Mouse (Mus musculus) lung, embryonic 15.5 days (tissue): ENCODE results near the gene Gm49405. TPM values are rescaled to one million over a fixed set of nuclear protein-coding genes. Genes with fewer than 3 reads are reported as not detected.
A peak's percentile ranks its signal among the peaks of the same experiment; 100 is the strongest.
"Not testable (repeated sequence)": the region's sequence is repeated elsewhere in the genome, so short reads cannot be mapped to it uniquely, and the experiment has no call there.

ENCODE experiments used
- ATAC-seq: fragments of 200-750 bp; cut with Nextera tagmentation; 2 replicates; pipeline ENCODE4 v1.8.0; 2017; ENCODE audit warnings: moderate number of reproducible peaks, borderline replicate concordance; ENCODE audit not compliant: low FRiP score, low TSS enrichment; ENCODE audit errors: extremely low read depth
- H3K27ac ChIP-seq: fragments of 300-500 bp; sonication (generic); 2 replicates; pipeline ENCODE4 v1.5.1; 2015; ENCODE audit warnings: moderate library complexity, mild to moderate bottlenecking, inconsistent platforms
- H3K27me3 ChIP-seq: fragments of 300-500 bp; sonication (generic); 2 replicates; pipeline ENCODE4 v1.6.1; 2015; ENCODE audit warnings: inconsistent platforms
- H3K36me3 ChIP-seq: fragments of 300-500 bp; sonication (generic); 2 replicates; pipeline ENCODE4 v1.6.1; 2015; ENCODE audit warnings: inconsistent platforms
- H3K4me1 ChIP-seq: fragments of 300-500 bp; sonication (generic); 2 replicates; pipeline ENCODE4 v1.6.1; 2015; ENCODE audit warnings: inconsistent platforms
- H3K4me2 ChIP-seq: fragments of 300-500 bp; sonication (generic); 2 replicates; pipeline ENCODE4 v1.6.1; 2015; ENCODE audit warnings: inconsistent platforms, mild to moderate bottlenecking, moderate library complexity
- H3K4me3 ChIP-seq: fragments of 300-500 bp; sonication (generic); 2 replicates; pipeline ENCODE4 v1.5.1; 2015; ENCODE audit warnings: mild to moderate bottlenecking, inconsistent platforms
- H3K9ac ChIP-seq: fragments of 300-500 bp; sonication (generic); 2 replicates; pipeline ENCODE4 v1.6.1; 2015; ENCODE audit warnings: inconsistent platforms
- H3K9me3 ChIP-seq: fragments of 300-500 bp; sonication (generic); 2 replicates; pipeline ENCODE4 v1.6.1; 2016; ENCODE audit warnings: inconsistent platforms
- WGBS: fragments of 180-500 bp; shearing (Covaris S2); methylation state at CpG from one replicate; pipeline ENCODE4 v1.1.7; 2015; 5-methylcytosine and 5-hydroxymethylcytosine counted together
- polyA plus RNA-seq: library from polyadenylated mRNA; unstranded; fragments of >200 nt; fragmentation: Nextera tagmentation; extraction: Ambion mirVana; gene quantifications from 2 replicates; pipeline ENCODE4 v1.2.1, GENCODE M21; 2015

The Gm49405 gene
- polyA plus RNA-seq, 1 experiment from 2014 or later, result 2.4 TPM

DNA sequence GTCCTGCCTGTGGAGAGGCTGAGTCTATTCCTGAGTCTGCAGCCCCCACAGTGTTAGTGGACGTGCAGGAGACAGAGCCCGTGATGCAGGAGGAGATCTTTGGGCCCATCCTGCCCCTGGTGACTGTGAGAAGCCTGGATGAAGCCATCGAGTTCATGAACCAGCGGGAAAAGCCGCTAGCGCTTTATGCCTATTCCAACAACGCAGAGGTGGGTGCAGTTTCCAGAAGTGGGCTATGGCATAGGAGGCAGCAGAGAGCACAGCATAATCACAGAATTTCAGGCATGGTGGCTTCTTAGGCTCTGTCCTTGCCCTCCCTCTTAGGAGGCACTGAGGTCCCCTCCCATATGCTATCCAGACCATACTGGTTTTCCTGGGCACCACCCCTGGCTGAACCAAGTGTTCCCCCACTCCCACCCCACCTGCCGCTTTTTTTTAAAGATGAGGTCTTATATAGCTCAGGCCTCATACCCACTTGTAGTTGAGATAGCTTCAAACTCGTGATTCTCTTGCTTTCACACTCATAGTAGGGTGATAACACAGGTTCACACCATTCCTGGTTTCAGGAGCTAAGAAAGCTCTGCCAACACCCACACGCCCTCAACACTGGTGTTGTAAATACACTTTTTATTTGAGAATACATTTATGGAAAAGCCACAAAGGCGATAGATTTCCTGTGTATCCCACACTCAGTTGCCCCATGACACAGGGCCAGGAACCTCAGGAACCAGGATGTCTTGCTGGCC lies 33.9 kb upstream of the Gm49405 start:
- 63% methylated on average over 11 of the region's 11 CpGs for WGBS
- ATAC-seq, result no peak
- Histone ChIP-seq H3K4me3 (no peak overlapping the region), H3K27me3 (no peaks in the 10 kb centered on the region), H3K9ac (no peak overlapping the region), H3K4me2 (no peak overlapping the region), H3K4me1 (no peaks in the 10 kb centered on the region), H3K27ac (no peak overlapping the region), H3K36me3 (no peaks in the 10 kb centered on the region), H3K9me3 (no peaks in the 10 kb centered on the region)

DNA sequence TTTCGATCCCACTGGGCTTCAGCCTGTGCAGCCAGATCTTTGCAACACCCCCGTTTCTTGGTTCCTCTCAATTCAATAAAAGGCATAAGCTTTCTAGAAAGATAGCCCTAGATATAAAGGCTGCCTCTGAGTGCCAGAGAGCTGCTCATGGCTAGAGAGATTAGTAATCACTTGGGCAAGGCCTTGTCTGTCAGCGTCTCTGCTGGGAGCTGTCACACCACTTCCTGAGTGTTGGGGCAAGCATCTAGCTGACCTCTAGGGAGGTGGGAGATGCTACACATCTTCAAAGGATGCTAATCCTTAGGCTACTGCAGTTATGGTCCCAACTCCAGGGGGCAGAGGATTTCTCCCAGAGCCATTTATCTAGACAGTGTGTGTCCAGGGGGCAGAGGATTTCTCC lies 33.2 kb upstream of the Gm49405 start:
- WGBS, result 36% methylated on average over 3 of the region's 3 CpGs
- ATAC-seq, result no peak

DNA sequence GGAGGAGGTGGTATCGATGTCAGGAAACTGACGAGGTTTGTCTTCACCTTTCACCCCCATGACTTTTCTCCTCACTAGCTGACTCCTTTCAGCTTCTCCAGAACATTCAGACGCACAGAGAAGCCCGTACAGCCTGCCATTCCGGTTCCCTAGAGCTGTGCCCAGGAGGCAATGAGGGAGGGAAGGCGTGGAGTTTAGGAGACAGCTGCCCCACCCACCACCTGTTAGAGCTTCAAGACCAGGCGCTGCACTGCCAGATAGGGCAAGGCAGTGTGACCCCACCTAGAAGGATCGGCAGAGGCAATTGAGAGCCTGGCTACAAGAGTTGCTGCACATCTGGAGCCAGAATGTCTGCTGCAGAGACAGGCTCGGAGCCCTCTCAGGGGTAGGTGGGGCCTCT lies 28.2 kb upstream of the Gm49405 start, which contains the start of gene Aldh3b2:
Gene Aldh3b2 (plus strand): TSS at position 100 of the 400 bp plus-strand sequence.
- H3K36me3 ChIP-seq, result no peaks in the 10 kb centered on the region
- no peak within 1 kb of the TSS for H3K9ac ChIP-seq
- H3K4me3 ChIP-seq, result no peak within 1 kb of the TSS
- WGBS, result 23% methylated on average over 9 of the region's 9 CpGs
- H3K4me1 ChIP-seq, result 0 out of 2 replicates have a peak, but pooled peaks cover 5% of the 10 kb centered on the region
- H3K4me2 ChIP-seq, result no peak within 1 kb of the TSS
- no peak within 1 kb of the TSS for H3K27ac ChIP-seq
- ATAC-seq, result no peak
- H3K9me3 ChIP-seq, result no peaks in the 10 kb centered on the region
- H3K27me3 ChIP-seq, result no peaks in the 10 kb centered on the region

More for the DNA sequence above, 33.2 kb upstream of the Gm49405 start:
- Histone ChIP-seq H3K9me3 (no peaks in the 10 kb centered on the region), H3K9ac (no peak overlapping the region), H3K27ac (no peak overlapping the region), H3K4me1 (0 out of 2 replicates have a peak, but pooled peaks cover under 1% of the 10 kb centered on the region), H3K4me3 (no peak overlapping the region), H3K4me2 (no peak overlapping the region), H3K27me3 (no peaks in the 10 kb centered on the region), H3K36me3 (no peaks in the 10 kb centered on the region)

DNA sequence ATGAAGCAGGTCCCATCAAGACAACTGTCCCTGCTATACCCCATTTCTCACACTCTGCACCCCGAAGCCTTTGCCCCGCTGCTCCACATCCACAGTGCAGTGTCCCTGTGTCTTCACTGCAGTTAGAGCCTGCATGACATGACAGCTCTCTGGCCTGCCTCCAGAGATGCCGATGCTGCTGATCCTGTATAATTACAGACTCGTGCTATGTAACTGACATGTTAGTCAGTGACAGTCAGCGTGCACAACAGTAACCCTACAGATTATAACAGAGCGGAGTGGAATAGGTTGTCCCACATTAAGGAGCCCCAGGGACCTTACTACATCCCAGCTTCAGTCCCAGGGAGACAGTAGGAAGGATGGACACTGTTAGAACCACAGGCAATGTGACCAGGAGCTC lies 25.8 kb upstream of the Gm49405 start:
- not testable (repeated sequence) for H3K4me3 ChIP-seq, H3K27me3 ChIP-seq, H3K9ac ChIP-seq, ATAC-seq, H3K4me1 ChIP-seq, H3K9me3 ChIP-seq, H3K27ac ChIP-seq, H3K4me2 ChIP-seq, H3K36me3 ChIP-seq
- WGBS, result 67% methylated on average over 6 of the region's 6 CpGs

DNA sequence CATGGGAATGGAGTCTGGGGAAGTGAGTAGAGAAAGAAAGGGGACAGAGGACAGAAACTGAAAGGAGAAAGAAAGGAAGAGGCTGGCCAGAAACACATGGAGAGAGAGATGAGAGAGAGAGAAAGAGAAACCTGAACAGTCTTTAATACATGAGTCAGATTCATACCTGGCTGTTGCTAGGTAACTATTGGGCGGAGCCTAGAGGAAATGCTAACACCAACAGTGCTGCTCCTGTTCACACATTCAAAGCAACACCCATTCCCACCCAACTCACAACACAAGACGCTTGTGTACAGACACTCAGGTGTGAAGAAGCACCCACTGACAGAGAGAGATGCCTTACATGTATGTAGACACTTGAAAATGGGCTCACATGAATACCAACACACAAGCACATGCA lies 24.6 kb upstream of the Gm49405 start:
- Histone ChIP-seq H3K9ac (no peak overlapping the region), H3K4me1 (0 out of 2 replicates have a peak, but pooled peaks cover 5% of the 10 kb centered on the region), H3K27ac (no peak overlapping the region), H3K36me3 (no peaks in the 10 kb centered on the region), H3K4me3 (no peak overlapping the region), H3K4me2 (no peak overlapping the region), H3K27me3 (no peaks in the 10 kb centered on the region), H3K9me3 (no peaks in the 10 kb centered on the region)
- ATAC-seq, result no peak
- WGBS, result 41% methylated on average over 2 of the region's 2 CpGs

DNA sequence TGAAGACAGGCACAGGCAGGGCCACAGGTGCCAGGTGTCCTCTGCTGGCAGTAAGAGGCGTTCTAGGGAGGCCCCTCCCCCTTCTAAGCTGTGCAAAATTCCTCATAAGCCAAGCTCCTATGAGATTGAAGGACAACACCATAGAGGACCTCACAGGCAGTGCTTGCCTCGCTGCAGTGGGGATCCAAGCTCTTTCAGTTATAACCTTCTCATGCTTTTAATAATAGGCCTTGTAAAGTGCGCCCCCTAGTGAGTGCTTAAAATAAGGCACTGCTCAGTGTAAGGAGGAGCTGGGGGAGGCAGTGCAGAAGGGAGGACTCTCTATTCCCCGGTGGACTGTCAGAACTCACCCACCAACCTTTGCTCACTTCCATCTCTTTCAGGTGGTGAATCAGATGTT lies 20.1 kb upstream of the Gm49405 start:
- Histone ChIP-seq H3K4me2 (no peak overlapping the region), H3K27me3 (no peaks in the 10 kb centered on the region), H3K4me3 (no peak overlapping the region), H3K4me1 (peaks cover 5% of the 10 kb centered on the region; the same call in 1 of the 2 replicates), H3K9ac (no peak overlapping the region), H3K36me3 (no peaks in the 10 kb centered on the region), H3K27ac (no peak overlapping the region), H3K9me3 (no peaks in the 10 kb centered on the region)
- peak; percentile 65 for ATAC-seq
- WGBS, result 9% methylated on average over 4 of the region's 4 CpGs

DNA sequence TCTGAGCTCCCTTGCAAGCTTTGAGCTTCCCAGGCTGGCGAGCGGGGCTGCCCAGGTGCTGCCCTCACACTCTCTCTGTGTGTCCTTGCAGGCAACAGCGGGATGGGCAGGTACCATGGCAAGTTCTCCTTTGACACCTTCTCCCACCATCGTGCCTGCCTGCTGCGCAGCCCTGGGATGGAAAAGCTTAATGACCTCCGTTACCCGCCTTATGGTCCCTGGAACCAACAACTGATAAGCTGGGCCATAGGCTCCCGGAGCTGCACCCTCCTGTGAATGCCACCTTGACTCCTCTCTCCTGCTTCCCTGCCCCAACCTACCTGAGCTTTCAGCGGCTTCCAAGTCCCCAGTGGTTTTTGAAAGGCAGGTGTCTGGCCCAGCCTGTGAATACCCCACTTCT lies 19.5 kb upstream of the Gm49405 start:
- H3K27me3 ChIP-seq, result no peaks in the 10 kb centered on the region
- H3K36me3 ChIP-seq, result no peaks in the 10 kb centered on the region
- H3K9ac ChIP-seq, result no peak overlapping the region
- H3K9me3 ChIP-seq, result no peaks in the 10 kb centered on the region
- no peak for ATAC-seq
- no peak overlapping the region for H3K27ac ChIP-seq
- no peak overlapping the region for H3K4me2 ChIP-seq
- WGBS, result 67% methylated on average over 9 of the region's 9 CpGs
- H3K4me3 ChIP-seq, result no peak overlapping the region
- H3K4me1 ChIP-seq, result peaks cover 9% of the 10 kb centered on the region

DNA sequence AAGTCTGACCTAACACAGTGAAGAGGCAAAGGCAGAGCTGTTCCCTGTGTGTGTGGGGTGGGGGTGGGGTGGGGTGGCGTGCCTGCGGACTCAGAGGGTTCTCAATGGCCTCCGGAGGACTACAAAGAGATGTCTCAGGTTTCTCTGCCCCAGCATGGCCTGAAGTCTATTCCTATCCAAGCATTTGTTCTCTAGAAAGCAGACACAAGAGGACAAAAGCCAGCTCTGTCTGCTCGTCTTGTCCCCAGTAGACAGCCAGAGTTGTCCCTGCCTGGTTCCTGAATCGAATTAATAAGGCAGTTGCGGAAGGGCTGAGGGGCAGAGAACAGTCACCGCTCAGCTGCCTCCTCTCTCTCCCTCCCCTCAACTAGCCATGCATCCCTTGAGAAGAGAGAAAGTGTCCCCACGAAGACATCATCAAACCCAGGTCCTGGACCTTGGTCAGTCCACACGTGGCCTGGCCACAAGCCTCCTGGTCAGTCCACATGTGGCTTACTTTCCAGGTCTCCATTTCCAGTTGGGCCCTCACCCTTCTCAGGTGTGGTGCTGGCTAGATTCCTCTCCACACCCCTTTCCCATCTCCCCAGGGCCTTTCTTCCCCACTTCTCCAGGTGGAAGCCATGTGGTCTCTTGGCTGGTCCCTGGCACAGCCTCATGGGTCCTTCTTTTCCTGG lies 16.8 kb upstream of the Gm49405 start:
- 42% methylated on average over 9 of the region's 9 CpGs for WGBS
- peaks cover 22% of the 10 kb centered on the region for H3K4me1 ChIP-seq
- H3K27me3 ChIP-seq, result no peaks in the 10 kb centered on the region
- no peaks in the 10 kb centered on the region for H3K36me3 ChIP-seq
- H3K4me2 ChIP-seq, result no peak overlapping the region
- H3K27ac ChIP-seq, result no peak overlapping the region
- ATAC-seq, result no peak
- H3K4me3 ChIP-seq, result no peak overlapping the region
- H3K9ac ChIP-seq, result no peak overlapping the region
- no peaks in the 10 kb centered on the region for H3K9me3 ChIP-seq

DNA sequence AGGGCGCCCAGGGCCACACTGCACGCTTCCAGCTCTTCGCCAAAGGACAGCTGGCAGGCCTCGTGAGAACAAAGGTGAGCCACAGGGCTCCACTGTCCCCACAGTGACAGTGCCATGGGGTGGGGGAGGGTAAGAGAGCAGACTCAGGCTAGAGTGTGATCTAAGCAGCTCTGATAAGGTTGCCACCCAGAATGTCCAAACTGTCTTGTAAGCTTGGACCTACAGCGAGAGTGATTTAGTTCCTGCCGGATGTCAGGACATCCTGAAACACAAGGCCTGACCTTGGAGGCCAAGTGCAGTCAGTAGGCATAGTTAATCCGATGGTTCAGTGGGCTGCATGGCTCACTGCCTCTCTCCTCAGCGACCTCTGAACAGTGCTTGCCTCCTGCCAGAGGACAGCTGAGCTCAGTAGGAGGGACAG lies 15.2 kb upstream of the Gm49405 start:
- WGBS, result 25% methylated on average over 8 of the region's 8 CpGs
- no peaks in the 10 kb centered on the region for H3K9me3 ChIP-seq
- H3K27ac ChIP-seq, result peak overlapping the region; percentile 79
- H3K4me2 ChIP-seq, result peak overlapping the region; percentile 23; the same call in 1 of the 2 replicates
- no peaks in the 10 kb centered on the region for H3K27me3 ChIP-seq
- no peaks in the 10 kb centered on the region for H3K36me3 ChIP-seq
- H3K9ac ChIP-seq, result no peak overlapping the region
- peak; percentile 43; the same call in 1 of the 2 replicates for ATAC-seq
- H3K4me3 ChIP-seq, result no peak overlapping the region
- H3K4me1 ChIP-seq, result peaks cover 22% of the 10 kb centered on the region

DNA sequence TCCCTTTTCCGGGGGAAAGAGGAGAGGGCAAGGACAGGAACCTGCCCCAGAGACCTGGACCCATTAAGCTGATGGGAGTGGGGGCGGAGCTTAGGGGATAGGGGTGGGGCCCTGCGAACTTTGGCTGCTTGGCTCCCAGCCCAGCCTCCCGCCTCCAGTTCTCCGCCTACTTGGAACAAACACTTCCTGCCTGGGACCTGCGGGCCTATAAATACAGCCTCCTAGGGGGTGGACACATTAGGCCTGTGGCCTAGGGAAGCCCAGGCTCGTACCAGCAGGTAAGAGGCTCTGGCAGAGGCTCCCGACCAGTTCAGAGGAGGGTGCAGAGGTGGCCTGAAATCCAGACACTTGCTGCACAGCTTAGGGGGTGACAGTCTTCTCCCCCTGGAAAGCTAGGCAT lies 14.1 kb upstream of the Gm49405 start, which contains the start of gene Acy3:
Gene Acy3 (plus strand): TSS at position 237 of the 400 bp plus-strand sequence.
- 2% methylated on average over 8 of the region's 8 CpGs for WGBS
- Histone ChIP-seq H3K9me3 (no peaks in the 10 kb centered on the region), H3K27me3 (no peaks in the 10 kb centered on the region), H3K9ac (no peak within 1 kb of the TSS), H3K4me3 (no peak within 1 kb of the TSS), H3K4me2 (peak within 1 kb of the TSS; percentile 2; the same call in 1 of the 2 replicates), H3K36me3 (no peaks in the 10 kb centered on the region), H3K27ac (peak within 1 kb of the TSS; percentile 79), H3K4me1 (peaks cover 22% of the 10 kb centered on the region)
- ATAC-seq, result peak; percentile 72; the same call in 1 of the 2 replicates

DNA sequence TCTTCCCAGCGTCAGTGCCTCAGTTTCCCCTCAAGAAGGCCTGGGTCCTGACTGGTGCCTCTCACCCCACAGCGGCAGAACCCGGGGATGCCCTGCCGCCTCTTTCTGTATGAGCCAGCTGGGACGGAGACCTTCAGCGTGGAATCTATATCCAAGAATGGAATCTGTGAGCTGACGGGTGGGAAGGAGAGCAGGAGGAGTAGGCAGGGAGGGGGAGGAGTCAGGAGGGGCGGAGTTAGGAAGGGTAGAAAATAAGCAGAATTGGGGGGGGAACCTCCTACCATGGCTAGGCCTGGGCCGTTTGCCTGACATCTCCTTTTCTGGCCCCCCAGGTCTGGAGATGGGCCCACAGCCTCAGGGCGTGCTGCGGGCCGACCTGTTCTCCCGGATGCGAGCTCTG lies 12.4 kb upstream of the Gm49405 start:
- H3K4me1 ChIP-seq, result peaks cover 22% of the 10 kb centered on the region
- H3K36me3 ChIP-seq, result no peaks in the 10 kb centered on the region
- H3K9ac ChIP-seq, result no peak overlapping the region
- ATAC-seq, result no peak
- H3K4me2 ChIP-seq, result no peak overlapping the region
- WGBS, result 81% methylated on average over 14 of the region's 14 CpGs
- no peak overlapping the region for H3K4me3 ChIP-seq
- H3K27me3 ChIP-seq, result no peaks in the 10 kb centered on the region
- H3K27ac ChIP-seq, result no peak overlapping the region
- H3K9me3 ChIP-seq, result no peaks in the 10 kb centered on the region

DNA sequence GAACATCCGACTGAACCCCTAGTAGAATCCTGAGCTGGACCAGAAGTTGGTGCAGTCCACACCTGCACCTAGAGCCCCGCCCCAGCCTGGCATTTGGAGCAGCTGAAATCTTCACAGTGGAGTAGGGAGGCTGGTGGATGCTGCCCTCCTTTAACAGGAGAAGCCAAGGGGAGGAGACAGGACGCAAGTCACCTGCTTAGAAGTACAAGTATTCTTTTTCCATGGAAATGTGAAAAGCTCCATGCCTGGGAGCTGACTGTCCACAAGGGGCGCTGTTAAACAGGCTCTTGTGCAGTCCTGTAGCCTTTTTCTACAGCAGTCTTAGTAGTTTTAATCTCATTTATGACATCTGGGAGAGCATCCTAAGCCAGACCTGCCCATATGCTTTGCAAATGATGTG lies 11.7 kb upstream of the Gm49405 start:
- peaks cover 22% of the 10 kb centered on the region for H3K4me1 ChIP-seq

More for the DNA sequence above, 11.7 kb upstream of the Gm49405 start:
- no peaks in the 10 kb centered on the region for H3K27me3 ChIP-seq
- no peaks in the 10 kb centered on the region for H3K9me3 ChIP-seq
- no peak overlapping the region for H3K27ac ChIP-seq
- no peaks in the 10 kb centered on the region for H3K36me3 ChIP-seq
- ATAC-seq, result no peak
- no peak overlapping the region for H3K9ac ChIP-seq
- H3K4me2 ChIP-seq, result no peak overlapping the region
- H3K4me3 ChIP-seq, result no peak overlapping the region
- 86% methylated on average over 4 of the region's 4 CpGs for WGBS
